Mouse (Mus musculus) midbrain, postnatal 0 days (tissue): Measurements from ENCODE around the gene Trdn. TPM values are rescaled to one million over a fixed set of nuclear protein-coding genes. Genes with fewer than 3 reads are reported as not detected.

ENCODE experiments used
- ATAC-seq: fragments of 200-750 bp; cut with Nextera tagmentation; 2 replicates; pipeline ENCODE4 v1.8.0; 2017; ENCODE audit warnings: moderate number of reproducible peaks, mild to moderate bottlenecking, moderate TSS enrichment, moderate library complexity; ENCODE audit not compliant: low FRiP score
- DNase-seq: peaks from one replicate; pipeline ENCODE4 v3.0.0-alpha.2; 2015; ENCODE audit warnings: low spot score
- H3K27ac ChIP-seq: fragments of 300-500 bp; sonication (generic); 2 replicates; pipeline ENCODE4 v1.5.1; 2014; ENCODE audit warnings: low read depth, mild to moderate bottlenecking, low read length, mixed read lengths
- H3K27me3 ChIP-seq: fragments of 300-500 bp; sonication (generic); 2 replicates; pipeline ENCODE4 v1.6.1; 2014; ENCODE audit warnings: low read length, control low read depth, mixed read lengths; ENCODE audit not compliant: insufficient read depth
- H3K36me3 ChIP-seq: fragments of 300-500 bp; sonication (generic); 2 replicates; pipeline ENCODE4 v1.6.1; 2014; ENCODE audit warnings: low read length, control low read depth, mixed read lengths; ENCODE audit not compliant: insufficient read depth
- H3K4me1 ChIP-seq: fragments of 300-500 bp; sonication (generic); 2 replicates; pipeline ENCODE4 v1.6.1; 2014; ENCODE audit warnings: mild to moderate bottlenecking, control low read depth, antibody characterized with exemption, low read length, mixed read lengths; ENCODE audit not compliant: insufficient read depth
- H3K4me2 ChIP-seq: fragments of 300-500 bp; sonication (generic); 2 replicates; pipeline ENCODE4 v1.6.1; 2014; ENCODE audit warnings: low read depth, mild to moderate bottlenecking, low read length, mixed read lengths; ENCODE audit not compliant: poor library complexity, severe bottlenecking
- H3K4me3 ChIP-seq: fragments of 300-500 bp; sonication (generic); 2 replicates; pipeline ENCODE4 v1.5.1; 2014; ENCODE audit warnings: low read depth, mild to moderate bottlenecking, low read length, moderate library complexity
- H3K9ac ChIP-seq: fragments of 300-500 bp; sonication (generic); replicated peaks from 2 replicates; pipeline ENCODE4 v1.6.1; 2014; ENCODE audit warnings: mild to moderate bottlenecking, low read length, moderate library complexity, mixed read lengths; ENCODE audit not compliant: poor library complexity, severe bottlenecking
- H3K9me3 ChIP-seq: fragments of 300-500 bp; sonication (generic); 2 replicates; pipeline ENCODE4 v1.6.1; 2016; ENCODE audit warnings: low read length, control low read depth
- CTCF ChIP-seq: IDR thresholded peaks from 2 replicates; pipeline ENCODE4 v1.5.1; 2016; ENCODE audit warnings: antibody characterized with exemption, mild to moderate bottlenecking
- WGBS: fragments of 180-500 bp; shearing (Covaris S2); extraction: QIAGEN DNeasy Blood & Tissue Kit; methylation state at CpG from one replicate; pipeline ENCODE4 v1.1.7; 2014; 5-methylcytosine and 5-hydroxymethylcytosine counted together
- polyA plus RNA-seq: library from polyadenylated mRNA; unstranded; fragments of >200 nt; fragmentation: Nextera tagmentation; extraction: Ambion mirVana; gene quantifications from 2 replicates; pipeline ENCODE4 v1.2.1, GENCODE M21; 2015
- total RNA-seq: library from RNA; depleted of rRNA; stranded (reverse); fragments of >200 nt; gene quantifications from 2 replicates; pipeline ENCODE4 v1.2.3, GENCODE M21; 2014; rRNA removed

Gene Trdn
- 0.22 TPM in 1 of 2 replicates, not detected in the other for total RNA-seq
- 0.10 and 0.20 TPM in 2 replicates for polyA plus RNA-seq

- ATAC-seq, result no peak
- H3K4me1 ChIP-seq, result no peaks in the 10 kb centered on the region
Measured at GRCm38 (mm10) chr10:33080254-33080653, at the start of gene Trdn. Trdn (plus strand) TSS chr10:33080554.

GRCm38 (mm10) chr10:33060771-33061170 is 19.6 kb upstream of the Trdn start:
- 88% methylated on average over 1 of the region's 1 CpGs for WGBS
- ATAC-seq (no peak), DNase-seq (no peak)
- Histone ChIP-seq H3K4me3 (no peak overlapping the region), H3K9me3 (no peaks in the 10 kb centered on the region), H3K4me1 (no peaks in the 10 kb centered on the region), H3K27me3 (no peaks in the 10 kb centered on the region), H3K27ac (no peak overlapping the region), H3K4me2 (no peak overlapping the region), H3K9ac (no peak overlapping the region), H3K36me3 (no peaks in the 10 kb centered on the region)
- no peak for TF ChIP-seq CTCF

More at GRCm38 (mm10) chr10:33080254-33080653, at the start of gene Trdn:
- Histone ChIP-seq H3K27me3 (no peaks in the 10 kb centered on the region), H3K4me2 (no peak within 1 kb of the TSS), H3K27ac (no peak within 1 kb of the TSS), H3K9me3 (no peaks in the 10 kb centered on the region), H3K36me3 (no peaks in the 10 kb centered on the region), H3K9ac (no peak within 1 kb of the TSS), H3K4me3 (no peak within 1 kb of the TSS)
- TF ChIP-seq CTCF, result no peak
- no peak for DNase-seq
- 83% methylated on average over 1 of the region's 1 CpGs for WGBS

GRCm38 (mm10) chr10:33065566-33065965 is 14.8 kb upstream of the Trdn start:
- H3K4me2 ChIP-seq, result no peak overlapping the region
- TF ChIP-seq CTCF, result no peak
- 0 out of 2 replicates have a peak, but pooled peaks have one; percentile 41 for ATAC-seq
- 92% methylated on average over 1 of the region's 1 CpGs for WGBS
- H3K4me1 ChIP-seq, result no peaks in the 10 kb centered on the region
- H3K4me3 ChIP-seq, result no peak overlapping the region
- no peaks in the 10 kb centered on the region for H3K27me3 ChIP-seq
- no peak overlapping the region for H3K9ac ChIP-seq
- no peaks in the 10 kb centered on the region for H3K36me3 ChIP-seq
- peak; percentile 48 for DNase-seq
- no peaks in the 10 kb centered on the region for H3K9me3 ChIP-seq
- no peak overlapping the region for H3K27ac ChIP-seq

- no peak for ATAC-seq
Measured at GRCm38 (mm10) chr10:33073126-33073525, 7.2 kb upstream of the Trdn start.

GRCm38 (mm10) chr10:33082151-33082844 is 1.9 kb downstream of the Trdn start:
- Histone ChIP-seq H3K9me3 (no peaks in the 10 kb centered on the region), H3K9ac (no peak overlapping the region), H3K27me3 (no peaks in the 10 kb centered on the region), H3K4me2 (no peak overlapping the region), H3K4me1 (no peaks in the 10 kb centered on the region), H3K36me3 (no peaks in the 10 kb centered on the region), H3K27ac (no peak overlapping the region), H3K4me3 (no peak overlapping the region)
- no peak for TF ChIP-seq CTCF
- DNase-seq, result no peak
- WGBS, result 50% methylated on average over 2 of the region's 2 CpGs
- no peak for ATAC-seq

More at GRCm38 (mm10) chr10:33073126-33073525, 7.2 kb upstream of the Trdn start:
- 76% methylated on average over 3 of the region's 3 CpGs for WGBS
- Histone ChIP-seq H3K27ac (no peak overlapping the region), H3K9me3 (no peaks in the 10 kb centered on the region), H3K36me3 (no peaks in the 10 kb centered on the region), H3K4me1 (no peaks in the 10 kb centered on the region), H3K4me3 (no peak overlapping the region), H3K27me3 (no peaks in the 10 kb centered on the region), H3K9ac (no peak overlapping the region), H3K4me2 (no peak overlapping the region)
- no peak for DNase-seq
- TF ChIP-seq CTCF, result no peak

- Histone ChIP-seq H3K27me3 (no peaks in the 10 kb centered on the region), H3K9me3 (no peaks in the 10 kb centered on the region), H3K36me3 (no peaks in the 10 kb centered on the region), H3K4me2 (no peak overlapping the region), H3K27ac (no peak overlapping the region), H3K4me1 (no peaks in the 10 kb centered on the region), H3K4me3 (no peak overlapping the region), H3K9ac (no peak overlapping the region)
- WGBS, result 87% methylated on average over 1 of the region's 1 CpGs
- DNase-seq (no peak), ATAC-seq (no peak)
- TF ChIP-seq CTCF, result no peak
Measured at GRCm38 (mm10) chr10:33082961-33083626, 2.7 kb downstream of the Trdn start.
